Mouse (Mus musculus): ENCODE results near the gene Brca1.

GRCm38 (mm10) chr11:101483804-101484203, 68.0 kb downstream of the Brca1 start:
- TF ChIP-seq CTCF (IDR thresholded peaks at IDR 0.05) = no peak
- TF ChIP-seq EP300 (IDR thresholded peaks at IDR 0.05) = no peak

Measured in lung, postnatal 0 days (tissue).